Mouse (Mus musculus): ENCODE data around the gene Zfp653.

Zfp653 gene

GRCm38 (mm10) chr9:22024592-22024991 is 46.6 kb downstream of the Zfp653 start:
- no peak for DNase-seq

DNA sequence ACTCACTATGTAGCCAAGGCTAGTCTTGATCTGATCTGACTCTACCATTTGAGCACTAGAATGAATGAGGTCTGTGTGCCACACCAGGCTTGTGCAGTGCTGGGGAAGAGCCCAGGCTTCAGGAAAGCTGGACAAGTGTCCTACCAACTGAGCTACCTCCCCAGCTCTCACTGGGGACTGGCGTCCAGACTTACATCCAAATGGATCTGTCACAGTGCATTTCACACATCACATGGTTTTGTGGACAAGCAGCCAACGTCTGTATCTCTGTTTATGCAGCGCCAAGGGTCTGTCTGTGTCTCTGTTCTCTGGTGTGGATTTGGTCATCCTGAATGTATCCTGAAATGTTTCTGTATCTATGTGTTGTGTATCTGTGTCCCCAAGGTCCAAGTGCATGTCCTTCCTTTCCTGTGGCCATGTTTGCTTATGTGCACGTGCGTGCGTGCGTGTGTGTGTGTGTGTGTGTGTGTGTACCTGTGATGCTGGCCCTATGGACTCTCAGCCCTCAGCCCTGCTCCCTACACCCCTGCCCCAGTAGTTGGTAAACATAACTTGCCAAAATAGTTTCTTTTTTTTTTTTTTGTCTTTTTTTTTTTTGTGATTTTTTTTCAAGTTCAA is 53.9 kb downstream of the Zfp653 start:
- peak; percentile 77 for DNase-seq

DNA sequence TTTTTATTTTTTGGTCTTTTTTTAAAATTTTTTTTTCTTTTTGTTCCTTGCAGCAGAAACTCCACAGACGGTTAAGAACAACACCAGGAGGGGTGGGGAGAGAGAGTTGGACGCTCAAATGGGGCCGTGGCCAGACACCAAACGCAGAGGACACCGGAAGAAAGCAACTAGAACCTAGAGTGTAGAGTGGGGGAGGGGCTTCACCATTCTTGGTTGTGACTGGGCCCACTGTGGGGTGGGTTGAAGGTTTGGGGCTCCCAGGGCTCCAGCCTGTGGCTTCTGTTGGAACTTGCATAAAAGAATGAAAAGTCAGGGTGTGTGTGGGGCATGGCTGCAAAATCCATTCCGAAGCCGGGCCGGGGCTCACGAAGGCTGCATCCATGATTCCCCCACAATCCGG is 54.9 kb downstream of the Zfp653 start:
- DNase-seq, result no peak

GRCm38 (mm10) chr9:22012731-22013130 is 58.4 kb downstream of the Zfp653 start:
- peak; percentile 55 for DNase-seq

DNA sequence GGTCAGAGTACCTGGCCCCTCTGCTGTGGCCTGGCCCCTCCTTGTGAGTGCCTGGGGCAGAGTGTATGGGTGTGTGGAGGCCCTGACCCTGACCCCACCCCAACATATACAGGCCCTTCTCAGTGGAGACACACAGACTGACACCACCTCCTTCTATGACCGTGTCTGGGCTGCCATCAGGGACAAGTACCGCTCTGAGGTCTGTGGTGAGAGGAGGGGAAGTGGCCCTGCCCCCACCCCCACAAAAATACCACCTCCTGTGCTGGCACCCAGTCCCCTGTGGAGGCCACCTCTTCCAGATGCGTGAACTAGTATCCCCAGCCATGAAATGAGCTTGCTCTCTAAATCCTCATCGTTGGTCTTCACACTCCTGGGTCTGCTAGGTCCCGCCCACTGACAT is 60.1 kb downstream of the Zfp653 start:
- DNase-seq, result no peak
